Mouse (Mus musculus): Measurements from ENCODE around the gene Gprin1. TPM values are rescaled to one million over a fixed set of nuclear protein-coding genes. Genes with fewer than 3 reads are reported as not detected.

Gene Gprin1
- 0.01 and 0.05 TPM in 2 replicates for polyA plus RNA-seq (2012; rRNA removed)
- polyA plus RNA-seq (2014; fragmentation: Nextera tagmentation; extraction: Ambion mirVana): 0.03 TPM in 1 of 2 replicates, not detected in the other

DNA sequence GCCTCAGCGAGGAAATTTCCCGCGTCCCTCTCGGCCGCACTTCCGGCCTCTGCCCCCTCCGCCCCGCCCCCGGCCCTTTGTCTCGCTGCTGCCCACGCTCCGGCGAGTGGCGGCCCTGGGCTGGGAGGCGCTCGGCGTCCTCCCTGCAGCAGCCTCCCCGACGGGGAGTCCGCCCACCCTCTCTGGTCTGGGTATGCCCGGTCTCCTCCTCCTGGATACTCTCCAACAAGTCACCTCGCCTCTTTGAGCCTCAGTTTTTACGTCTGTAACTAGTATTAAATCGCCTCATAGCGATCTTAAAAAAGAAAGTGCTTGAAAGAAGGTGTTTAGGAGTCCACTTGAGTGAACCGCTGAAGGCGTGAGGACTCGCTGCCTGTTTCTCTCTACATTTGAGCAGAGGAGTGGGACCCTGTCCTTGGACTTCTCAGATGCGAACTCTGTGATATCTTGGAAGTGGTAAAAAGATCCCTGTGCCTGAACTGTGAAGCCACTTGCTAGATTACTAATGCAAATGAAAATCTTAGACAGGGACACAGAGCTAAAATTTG is at the start of gene Gprin1:
TSS of gene Gprin1 (minus strand) at position 11 of the 548 bp plus-strand sequence.
- DNase-seq (ENCODE audit: low read depth in 3 of 3, low spot score in 3 of 3) (no peak), ATAC-seq (ENCODE audit: insufficient read depth) (no peak)
- no peak within 1 kb of the TSS for H3K27ac ChIP-seq
- no peaks in the 10 kb centered on the region for H3K4me1 ChIP-seq (replicated peaks; ENCODE audit: control insufficient read depth in 2 of 2, insufficient read depth in 2 of 2, low read length in 1 of 2)
- peak within 1 kb of the TSS; percentile 33 to 43; a peak in 3 of 4 replicates for H3K4me3 ChIP-seq (ENCODE audit: insufficient read depth in 1 of 2, low read depth in 2 of 2, low read length in 2 of 2)
- H3K4me2 ChIP-seq (ENCODE audit: low read depth): peak within 1 kb of the TSS; percentile 57
- WGBS (ENCODE audit: insufficient replicate concordance): 6% methylated on average over 28 of the region's 29 CpGs
- no peak within 1 kb of the TSS for H3K9ac ChIP-seq (replicated peaks)
- no peaks in the 10 kb centered on the region for H3K9me3 ChIP-seq (ENCODE audit: control insufficient read depth, low read length)
- H3K27me3 ChIP-seq (ENCODE audit: control insufficient read depth, insufficient read depth, low read length): peaks cover 26% of the 10 kb centered on the region
- TF ChIP-seq EP300 (IDR thresholded peaks at IDR 0.05; ENCODE audit: low read depth) (no peak), CTCF (IDR thresholded peaks at IDR 0.05; ENCODE audit: low read depth) (no peak)
- no peaks in the 10 kb centered on the region for H3K36me3 ChIP-seq (replicated peaks; ENCODE audit: control insufficient read depth, insufficient read depth, low read depth)

DNA sequence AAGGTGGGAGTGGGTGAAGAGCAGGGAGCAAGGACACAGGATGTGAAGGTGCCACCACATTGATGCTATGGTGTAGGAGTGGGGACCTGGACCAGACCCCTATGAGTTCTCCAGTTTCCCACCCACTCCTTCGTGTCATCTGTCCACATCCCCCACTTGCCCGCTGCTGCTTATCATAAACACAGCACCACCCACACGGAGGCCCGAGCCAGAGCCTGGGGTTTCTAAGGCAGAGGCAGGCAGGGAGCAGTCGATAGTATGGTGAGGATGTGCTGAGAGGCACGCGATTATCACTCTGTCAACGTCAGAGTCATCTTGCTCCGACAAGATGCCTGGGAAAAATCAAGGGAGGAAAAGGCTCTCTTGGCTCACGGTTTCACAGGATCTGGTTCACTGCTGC is 49.1 kb upstream of the Gprin1 start:
- no peak overlapping the region for H3K4me2 ChIP-seq (ENCODE audit: low read depth)
- no peaks in the 10 kb centered on the region for H3K4me1 ChIP-seq (replicated peaks; ENCODE audit: control insufficient read depth in 2 of 2, insufficient read depth in 2 of 2, low read length in 1 of 2)
- no peaks in the 10 kb centered on the region for H3K9me3 ChIP-seq (ENCODE audit: control insufficient read depth, low read length)
- WGBS (ENCODE audit: insufficient replicate concordance): 55% methylated on average over 10 of the region's 10 CpGs
- ATAC-seq (ENCODE audit: insufficient read depth) (no peak), DNase-seq (ENCODE audit: low read depth in 3 of 3, low spot score in 3 of 3) (no peak)
- H3K4me3 ChIP-seq (ENCODE audit: insufficient read depth in 1 of 2, low read depth in 2 of 2, low read length in 2 of 2): no peak overlapping the region
- H3K27ac ChIP-seq: no peak overlapping the region
- no peaks in the 10 kb centered on the region for H3K27me3 ChIP-seq (ENCODE audit: control insufficient read depth, insufficient read depth, low read length)
- H3K36me3 ChIP-seq (replicated peaks; ENCODE audit: control insufficient read depth, insufficient read depth, low read depth): no peaks in the 10 kb centered on the region
- TF ChIP-seq EP300 (IDR thresholded peaks at IDR 0.05; ENCODE audit: low read depth) (no peak), CTCF (IDR thresholded peaks at IDR 0.05; ENCODE audit: low read depth) (no peak)
- H3K9ac ChIP-seq (replicated peaks): no peak overlapping the region

DNA sequence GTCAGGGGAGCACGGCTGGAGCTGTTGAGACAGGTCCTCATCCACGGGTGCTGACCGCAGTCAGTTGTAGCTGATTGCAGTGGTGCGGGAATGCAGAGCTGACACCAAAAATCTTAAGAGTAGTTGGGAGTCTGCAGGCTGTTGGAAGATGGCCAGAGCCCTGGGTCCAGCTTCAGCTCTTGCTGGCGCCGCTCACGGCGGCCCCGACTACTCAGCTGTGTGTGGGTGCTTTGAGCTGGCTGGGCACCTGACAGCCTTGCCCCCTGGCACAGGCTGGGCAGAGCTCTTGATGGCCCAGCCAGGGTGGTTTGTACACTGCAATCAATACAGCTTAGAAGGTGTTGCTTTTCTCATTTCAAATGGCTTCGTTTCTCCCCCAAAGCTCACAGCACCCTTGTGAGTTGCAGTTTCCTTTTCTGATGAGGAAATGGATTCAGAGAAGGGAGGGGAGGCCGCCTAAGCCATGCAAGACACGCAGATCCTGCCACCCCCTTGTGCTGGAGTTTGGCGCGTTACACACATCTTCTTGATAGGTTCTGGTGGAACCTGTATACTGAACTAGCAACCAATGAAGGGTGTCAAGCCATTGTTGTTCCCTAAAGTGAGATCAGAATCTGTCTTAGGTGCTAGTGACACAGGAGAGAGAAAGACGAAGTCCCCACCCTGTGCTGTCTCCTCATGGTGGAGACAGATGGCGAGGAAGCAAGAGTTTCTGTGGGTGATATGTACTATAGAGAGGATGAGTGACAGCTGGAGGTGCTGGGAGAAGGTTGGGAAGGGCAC is 48.4 kb upstream of the Gprin1 start:
- no peaks in the 10 kb centered on the region for H3K9me3 ChIP-seq (ENCODE audit: control insufficient read depth, low read length)
- H3K36me3 ChIP-seq (replicated peaks; ENCODE audit: control insufficient read depth, insufficient read depth, low read depth): no peaks in the 10 kb centered on the region
- no peak overlapping the region for H3K9ac ChIP-seq (replicated peaks)
- TF ChIP-seq EP300 (IDR thresholded peaks at IDR 0.05; ENCODE audit: low read depth) (no peak), CTCF (IDR thresholded peaks at IDR 0.05; ENCODE audit: low read depth) (no peak)
- 62% methylated on average over 16 of the region's 16 CpGs for WGBS (ENCODE audit: insufficient replicate concordance)
- no peak overlapping the region for H3K27ac ChIP-seq
- H3K4me2 ChIP-seq (ENCODE audit: low read depth): no peak overlapping the region
- no peak overlapping the region for H3K4me3 ChIP-seq (ENCODE audit: insufficient read depth in 1 of 2, low read depth in 2 of 2, low read length in 2 of 2)
- ATAC-seq (ENCODE audit: insufficient read depth): no peak
- no peaks in the 10 kb centered on the region for H3K27me3 ChIP-seq (ENCODE audit: control insufficient read depth, insufficient read depth, low read length)
- no peaks in the 10 kb centered on the region for H3K4me1 ChIP-seq (replicated peaks; ENCODE audit: control insufficient read depth in 2 of 2, insufficient read depth in 2 of 2, low read length in 1 of 2)
- no peak for DNase-seq (ENCODE audit: low read depth in 3 of 3, low spot score in 3 of 3)

DNA sequence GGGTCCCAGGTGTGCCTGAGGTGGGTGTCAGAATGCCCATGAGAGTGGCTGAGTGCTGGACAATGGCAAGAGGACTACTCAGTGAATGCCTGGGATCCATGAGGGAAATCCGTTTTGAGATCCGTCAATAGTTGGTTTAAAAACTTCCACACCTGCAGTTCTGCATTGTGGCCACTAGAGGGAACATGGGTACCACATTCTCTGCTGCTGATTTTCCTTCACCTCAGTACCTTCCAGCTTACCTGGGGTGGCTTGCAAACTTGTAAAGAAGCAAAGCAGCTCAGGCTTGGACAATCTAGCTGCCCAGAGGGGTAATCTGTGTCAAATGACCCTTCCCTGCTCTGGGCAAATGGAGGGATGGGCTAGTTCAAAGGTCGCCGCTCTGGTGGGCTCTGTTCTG is 47.7 kb upstream of the Gprin1 start:
- H3K4me1 ChIP-seq (replicated peaks; ENCODE audit: control insufficient read depth in 2 of 2, insufficient read depth in 2 of 2, low read length in 1 of 2): no peaks in the 10 kb centered on the region
- H3K9me3 ChIP-seq (ENCODE audit: control insufficient read depth, low read length): no peaks in the 10 kb centered on the region
- no peak overlapping the region for H3K4me2 ChIP-seq (ENCODE audit: low read depth)
- no peaks in the 10 kb centered on the region for H3K27me3 ChIP-seq (ENCODE audit: control insufficient read depth, insufficient read depth, low read length)
- H3K4me3 ChIP-seq (ENCODE audit: insufficient read depth in 1 of 2, low read depth in 2 of 2, low read length in 2 of 2): no peak overlapping the region
- no peak for DNase-seq (ENCODE audit: low read depth in 3 of 3, low spot score in 3 of 3)
- H3K9ac ChIP-seq (replicated peaks): no peak overlapping the region
- TF ChIP-seq CTCF (IDR thresholded peaks at IDR 0.05; ENCODE audit: low read depth) (peak; percentile 91), EP300 (IDR thresholded peaks at IDR 0.05; ENCODE audit: low read depth) (no peak)
- no peak overlapping the region for H3K27ac ChIP-seq
- ATAC-seq (ENCODE audit: insufficient read depth): no peak
- 37% methylated on average over 4 of the region's 4 CpGs for WGBS (ENCODE audit: insufficient replicate concordance)
- H3K36me3 ChIP-seq (replicated peaks; ENCODE audit: control insufficient read depth, insufficient read depth, low read depth): no peaks in the 10 kb centered on the region

DNA sequence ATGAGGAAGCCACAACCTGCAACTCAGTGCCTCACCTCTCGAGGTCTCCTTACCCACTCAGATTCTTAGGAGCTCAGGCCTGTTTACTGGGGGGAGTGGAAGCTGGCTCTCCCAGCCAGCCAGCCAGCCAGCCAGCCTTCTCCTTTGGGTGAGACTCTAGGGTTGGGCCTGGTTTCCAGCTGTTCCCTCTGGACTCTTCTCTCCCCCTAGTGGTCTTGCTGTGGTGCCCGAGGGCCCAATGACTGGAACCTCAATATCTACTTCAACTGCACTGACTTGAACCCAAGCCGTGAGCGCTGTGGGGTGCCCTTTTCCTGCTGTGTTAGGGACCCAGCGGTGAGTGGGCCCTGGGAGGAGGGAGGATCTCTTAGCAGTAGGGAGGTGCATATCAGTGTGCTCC is 45.2 kb upstream of the Gprin1 start:
- Histone ChIP-seq H3K4me2 (ENCODE audit: low read depth) (no peak overlapping the region), H3K27me3 (ENCODE audit: control insufficient read depth, insufficient read depth, low read length) (peaks cover 15% of the 10 kb centered on the region), H3K9ac (replicated peaks) (no peak overlapping the region), H3K9me3 (ENCODE audit: control insufficient read depth, low read length) (no peaks in the 10 kb centered on the region), H3K36me3 (replicated peaks; ENCODE audit: control insufficient read depth, insufficient read depth, low read depth) (no peaks in the 10 kb centered on the region), H3K27ac (no peak overlapping the region), H3K4me3 (ENCODE audit: insufficient read depth in 1 of 2, low read depth in 2 of 2, low read length in 2 of 2) (no peak overlapping the region), H3K4me1 (replicated peaks; ENCODE audit: control insufficient read depth in 2 of 2, insufficient read depth in 2 of 2, low read length in 1 of 2) (no peaks in the 10 kb centered on the region)
- DNase-seq (ENCODE audit: low read depth in 3 of 3, low spot score in 3 of 3) (no peak), ATAC-seq (ENCODE audit: insufficient read depth) (no peak)
- TF ChIP-seq EP300 (IDR thresholded peaks at IDR 0.05; ENCODE audit: low read depth) (no peak), CTCF (IDR thresholded peaks at IDR 0.05; ENCODE audit: low read depth) (no peak)
- WGBS (ENCODE audit: insufficient replicate concordance): 35% methylated on average over 5 of the region's 5 CpGs
